Mouse (Mus musculus): ENCODE measurements around the gene Gm42742. TPM values are rescaled to one million over a fixed set of nuclear protein-coding genes. Genes with fewer than 3 reads are reported as not detected.

The Gm42742 gene
- polyA plus RNA-seq (2012; rRNA removed), result 35.5 and 40.3 TPM in 2 replicates

GRCm38 (mm10) chr7:127020901-127021562, at the start of gene Gm42742, which contains the start of gene Prrt2:
TSS of gene Gm42742 (minus strand) at chr7:127021097.
TSS of gene Prrt2 (minus strand) at chr7:127021211.

GRCm38 (mm10) chr7:127041851-127042672, 21.2 kb upstream of the Gm42742 start, which contains the start of gene Kif22:
TSS of gene Kif22 (minus strand) at chr7:127042471.

GRCm38 (mm10) chr7:127026984-127027726, 6.3 kb upstream of the Gm42742 start, which contains the start of gene Maz:
TSS of gene Maz (minus strand) at chr7:127027037.

GRCm38 (mm10) chr7:127016971-127017949, 3.6 kb downstream of the Gm42742 start, which contains the start of gene Pagr1a:
TSS of gene Pagr1a (minus strand) at chr7:127017352.

GRCm38 (mm10) chr7:127016481-127016485, 4.6 kb downstream of the Gm42742 start, which contains the start of gene Pagr1b:
TSS of gene Pagr1b (minus strand) at chr7:127016484.

GRCm38 (mm10) chr7:127014320-127014719, 6.6 kb downstream of the Gm42742 start, which contains the start of gene Mvp:
TSS of gene Mvp (minus strand) at chr7:127014621.

GRCm38 (mm10) chr7:126975950-126976866, 44.7 kb downstream of the Gm42742 start, which contains the start of gene Cdiptos:
TSS of gene Cdiptos (minus strand) at chr7:126976098.

GRCm38 (mm10) chr7:126975893-126975949, 45.2 kb downstream of the Gm42742 start, which contains the start of gene Cdipt:
TSS of gene Cdipt (plus strand) at chr7:126975914.

Other genes starting within 250 kb of the Gm42742 start
- 414 and 445 TPM in 2 replicates for gene Ypel3, start 244.1 kb downstream of the Gm42742 start, polyA plus RNA-seq (2012; rRNA removed)
- 4.6 and 5.0 TPM in 2 replicates for gene Tbx6, start 239.6 kb downstream of the Gm42742 start, polyA plus RNA-seq (2012; rRNA removed)
- 190 and 210 TPM in 2 replicates for gene Ppp4c, start 228.6 kb downstream of the Gm42742 start, polyA plus RNA-seq (2012; rRNA removed)
- 2.6 and 3.6 TPM in 2 replicates for gene Fam57b, start 223.4 kb downstream of the Gm42742 start, polyA plus RNA-seq (2012; rRNA removed)
- gene 4930451I11Rik, start 189.5 kb downstream of the Gm42742 start, polyA plus RNA-seq (2012; rRNA removed), result not detected in 2 replicates
- gene Doc2a, start 173.7 kb downstream of the Gm42742 start, polyA plus RNA-seq (2012; rRNA removed), result not detected in 2 replicates
- gene Hirip3, start 159.1 kb downstream of the Gm42742 start, polyA plus RNA-seq (2012; rRNA removed), result 6.8 and 9.7 TPM in 2 replicates
- 53.1 and 56.0 TPM in 2 replicates for gene Ino80e, start 158.7 kb downstream of the Gm42742 start, polyA plus RNA-seq (2012; rRNA removed)
- 99.3 and 107 TPM in 2 replicates for gene Taok2, start 136.4 kb downstream of the Gm42742 start, polyA plus RNA-seq (2012; rRNA removed)
- 109 and 125 TPM in 2 replicates for gene Tmem219, start 98.2 kb downstream of the Gm42742 start, polyA plus RNA-seq (2012; rRNA removed)
- 15.5 and 21.3 TPM in 2 replicates for gene Kctd13, start 92.2 kb downstream of the Gm42742 start, polyA plus RNA-seq (2012; rRNA removed)
- 0.51 and 0.92 TPM in 2 replicates for gene Asphd1, start 71.5 kb downstream of the Gm42742 start, polyA plus RNA-seq (2012; rRNA removed)
- gene Sez6l2, start 70.5 kb downstream of the Gm42742 start, polyA plus RNA-seq (2012; rRNA removed), result 5.1 and 5.3 TPM in 2 replicates
- 248 and 339 TPM in 2 replicates for gene Cdipt, start 45.2 kb downstream of the Gm42742 start, polyA plus RNA-seq (2012; rRNA removed)
- 0.65 and 0.88 TPM in 2 replicates for gene Cdiptos, start 45.0 kb downstream of the Gm42742 start, polyA plus RNA-seq (2012; rRNA removed)
- 270 and 280 TPM in 2 replicates for gene Mvp, start 6.5 kb downstream of the Gm42742 start, polyA plus RNA-seq (2012; rRNA removed)
- 3.0 and 4.5 TPM in 2 replicates for gene Pagr1b, start 4.6 kb downstream of the Gm42742 start, polyA plus RNA-seq (2012; rRNA removed)
- gene Pagr1a, start 3.7 kb downstream of the Gm42742 start, polyA plus RNA-seq (2012; rRNA removed), result 0.86 and 12.8 TPM in 2 replicates
- gene Prrt2, start 114 bp upstream of the Gm42742 start, polyA plus RNA-seq (2012; rRNA removed), result 7.0 and 8.9 TPM in 2 replicates
- 182 and 234 TPM in 2 replicates for gene Maz, start 5.9 kb upstream of the Gm42742 start, polyA plus RNA-seq (2012; rRNA removed)
- 6.3 and 6.9 TPM in 2 replicates for gene Kif22, start 21.4 kb upstream of the Gm42742 start, polyA plus RNA-seq (2012; rRNA removed)
- gene Zg16, start 66.2 kb upstream of the Gm42742 start, polyA plus RNA-seq (2012; rRNA removed), result 4,054 and 4,768 TPM in 2 replicates
- 21.2 and 21.4 TPM in 2 replicates for gene AI467606, start 70.3 kb upstream of the Gm42742 start, polyA plus RNA-seq (2012; rRNA removed)
- gene Qprt, start 101.1 kb upstream of the Gm42742 start, polyA plus RNA-seq (2012; rRNA removed), result 0.65 and 0.79 TPM in 2 replicates
- 1.9 and 2.2 TPM in 2 replicates for gene Spn, start 116.7 kb upstream of the Gm42742 start, polyA plus RNA-seq (2012; rRNA removed)
- gene Cd2bp2, start 175.0 kb upstream of the Gm42742 start, polyA plus RNA-seq (2012; rRNA removed), result 17.7 and 20.8 TPM in 2 replicates
- gene Tbc1d10b, start 187.4 kb upstream of the Gm42742 start, polyA plus RNA-seq (2012; rRNA removed), result 36.0 and 42.8 TPM in 2 replicates
- gene Mylpf, start 187.8 kb upstream of the Gm42742 start, polyA plus RNA-seq (2012; rRNA removed), result 0.43 and 0.79 TPM in 2 replicates
- gene Zfp553, start 212.0 kb upstream of the Gm42742 start, polyA plus RNA-seq (2012; rRNA removed), result 12.1 and 13.0 TPM in 2 replicates
- gene Sept1, start 212.0 kb upstream of the Gm42742 start, polyA plus RNA-seq (2012; rRNA removed), result 14.1 and 15.4 TPM in 2 replicates
- gene Zfp771, start 223.2 kb upstream of the Gm42742 start, polyA plus RNA-seq (2012; rRNA removed), result 99.4 and 116 TPM in 2 replicates
- gene Dctpp1, start 239.6 kb upstream of the Gm42742 start, polyA plus RNA-seq (2012; rRNA removed), result 67.0 and 72.9 TPM in 2 replicates